Mouse (Mus musculus) heart, embryonic 14.5 days (tissue): ENCODE measurements around the gene Ikbke. TPM values are rescaled to one million over a fixed set of nuclear protein-coding genes. Genes with fewer than 3 reads are reported as not detected.

Source experiments
- ATAC-seq: fragments of 200-750 bp; cut with Nextera tagmentation; 2 replicates; pipeline ENCODE4 v1.8.0; 2017; ENCODE audit warnings: low read depth, moderate TSS enrichment; ENCODE audit not compliant: insufficient number of reproducible peaks, insufficient read depth, low FRiP score
- H3K27ac ChIP-seq, 2 experiments: fragments of 200-500 bp in 1 of 2; fragments of 300-500 bp in 1 of 2; sonication (generic) in 1 of 2; replicated peaks in 1 of 2; 2 replicates each; pipeline ENCODE4 v1.5.1; 2012 to 2014; ENCODE audit warnings: low read depth in 2 of 2, low read length in 2 of 2, control low read depth in 1 of 2, mild to moderate bottlenecking in 1 of 2, mixed read lengths in 1 of 2; ENCODE audit not compliant: control insufficient read depth in 1 of 2, insufficient read depth in 1 of 2
- H3K27me3 ChIP-seq: fragments of 300-500 bp; sonication (generic); 2 replicates; pipeline ENCODE4 v1.6.1; 2014; ENCODE audit warnings: mild to moderate bottlenecking, low read length, control low read depth; ENCODE audit not compliant: control insufficient read depth, insufficient read depth
- H3K36me3 ChIP-seq: fragments of 300-500 bp; sonication (generic); 2 replicates; pipeline ENCODE4 v1.6.1; 2014; ENCODE audit warnings: mild to moderate bottlenecking, control low read depth, low read length, mixed read lengths; ENCODE audit not compliant: control insufficient read depth, insufficient read depth
- H3K4me1 ChIP-seq, 2 experiments: fragments of 200-500 bp in 1 of 2; fragments of 300-500 bp in 1 of 2; sonication (generic) in 1 of 2; 2 replicates each; pipeline ENCODE4 v1.6.1; 2012 to 2014; ENCODE audit warnings: low read length in 2 of 2, control low read depth in 1 of 2, mixed read lengths in 1 of 2; ENCODE audit not compliant: control insufficient read depth in 2 of 2, insufficient read depth in 2 of 2
- H3K4me2 ChIP-seq: fragments of 300-500 bp; sonication (generic); 2 replicates; pipeline ENCODE4 v1.6.1; 2014; ENCODE audit warnings: mild to moderate bottlenecking, low read length
- H3K4me3 ChIP-seq, 2 experiments: fragments of 200-500 bp in 1 of 2; fragments of 300-500 bp in 1 of 2; sonication (generic) in 1 of 2; 2 replicates each; pipeline ENCODE4 v1.5.1; 2012 to 2014; ENCODE audit warnings: low read length in 2 of 2, mild to moderate bottlenecking in 2 of 2, control low read depth in 1 of 2, low read depth in 1 of 2, moderate library complexity in 1 of 2; ENCODE audit not compliant: control insufficient read depth in 1 of 2, insufficient read depth in 1 of 2
- H3K9ac ChIP-seq: fragments of 300-500 bp; sonication (generic); 2 replicates; pipeline ENCODE4 v1.6.1; 2014; ENCODE audit warnings: mild to moderate bottlenecking, low read length
- H3K9me3 ChIP-seq: fragments of 300-500 bp; sonication (generic); 2 replicates; pipeline ENCODE4 v1.6.1; 2016; ENCODE audit warnings: low read length, control low read depth; ENCODE audit not compliant: control insufficient read depth
- WGBS: fragments of 180-500 bp; shearing (Covaris S2); extraction: QIAGEN DNeasy Blood & Tissue Kit; methylation state at CpG from one replicate; pipeline ENCODE4 v1.1.7; 2014; 5-methylcytosine and 5-hydroxymethylcytosine counted together
- polyA plus RNA-seq: library from polyadenylated mRNA; unstranded; fragments of >200 nt; fragmentation: Nextera tagmentation; extraction: Ambion mirVana; gene quantifications from 2 replicates; pipeline ENCODE4 v1.2.1, GENCODE M21; 2014

Ikbke gene
- polyA plus RNA-seq, 1 experiment from 2014 or later = 2.6 TPM

- WGBS = 66% methylated on average over 2 of the region's 2 CpGs
- H3K27ac ChIP-seq = 0 out of 4 replicates have a peak overlapping the region, but pooled peaks of 1 of the 2 experiments have one; percentile 24
- no peak overlapping the region for H3K4me2 ChIP-seq
- no peak overlapping the region; the same call in 1 of the 2 replicates for H3K9ac ChIP-seq
- no peak overlapping the region for H3K4me3 ChIP-seq
- peaks cover 19 to 35% of the 10 kb centered on the region in 2 experiments for H3K4me1 ChIP-seq
- H3K9me3 ChIP-seq = no peaks in the 10 kb centered on the region
- no peaks in the 10 kb centered on the region for H3K27me3 ChIP-seq
- ATAC-seq = no peak
- H3K36me3 ChIP-seq = peaks cover 76% of the 10 kb centered on the region
Measured at GRCm38 (mm10) chr1:131293922-131294250, 14.5 kb upstream of the Ikbke start.

DNA sequence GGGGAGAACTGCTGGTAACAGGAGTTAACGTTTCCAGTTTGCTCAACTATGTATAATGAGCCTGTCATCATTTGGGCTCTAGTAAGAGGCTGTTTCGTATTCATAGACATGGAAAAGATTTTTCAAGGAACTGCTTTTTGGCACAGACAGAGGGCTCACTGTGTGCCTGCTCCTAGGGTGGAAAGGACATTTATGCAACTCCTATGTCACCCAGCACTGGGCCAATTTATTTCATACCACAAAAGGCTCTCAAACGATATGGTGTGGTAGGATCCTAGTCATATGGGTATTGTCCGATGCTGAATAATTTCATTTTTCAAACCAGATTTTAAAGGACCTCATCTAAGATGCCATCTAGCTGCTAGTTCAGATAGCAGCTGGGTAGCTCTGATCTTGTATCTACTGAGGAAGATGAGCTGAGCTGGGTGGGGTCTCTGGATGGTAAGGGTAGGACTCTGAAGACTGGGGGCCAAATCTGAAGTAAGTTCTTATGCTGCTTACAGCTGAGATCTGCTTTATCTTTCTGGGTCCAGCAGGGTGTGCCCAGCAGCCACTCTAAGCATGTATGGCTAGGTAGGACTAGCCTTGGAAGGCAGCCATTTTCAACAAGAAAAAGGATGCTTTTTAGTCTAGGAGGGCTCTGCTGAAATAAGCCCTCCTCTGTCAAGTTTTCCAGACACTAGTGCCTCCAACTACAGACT, 14.0 kb upstream of the Ikbke start:
- Histone ChIP-seq H3K36me3 (peaks cover 77% of the 10 kb centered on the region), H3K4me2 (no peak overlapping the region), H3K4me3 (no peak overlapping the region), H3K27ac (no peak overlapping the region), H3K9ac (no peak overlapping the region), H3K9me3 (no peaks in the 10 kb centered on the region), H3K27me3 (no peaks in the 10 kb centered on the region), H3K4me1 (peaks cover 20 to 35% of the 10 kb centered on the region in 2 experiments)
- no peak for ATAC-seq
- 88% methylated on average over 4 of the region's 4 CpGs for WGBS

- Histone ChIP-seq H3K4me1 (peaks cover 10 to 19% of the 10 kb centered on the region in 2 experiments), H3K9me3 (no peaks in the 10 kb centered on the region), H3K9ac (no peak overlapping the region), H3K4me2 (no peak overlapping the region), H3K27me3 (no peaks in the 10 kb centered on the region), H3K27ac (no peak overlapping the region), H3K36me3 (peaks cover 72% of the 10 kb centered on the region), H3K4me3 (no peak overlapping the region)
- WGBS = 53% methylated on average over 2 of the region's 2 CpGs
- no peak for ATAC-seq
Measured at GRCm38 (mm10) chr1:131290648-131291047, 11.2 kb upstream of the Ikbke start.

GRCm38 (mm10) chr1:131288938-131289337, 9.5 kb upstream of the Ikbke start:
- Histone ChIP-seq H3K4me1 (peaks cover 4% of the 10 kb centered on the region in 2 experiments; a peak in 3 of 4 replicates), H3K4me2 (no peak overlapping the region), H3K4me3 (no peak overlapping the region), H3K27ac (no peak overlapping the region), H3K36me3 (peaks cover 66% of the 10 kb centered on the region), H3K9me3 (no peaks in the 10 kb centered on the region), H3K9ac (no peak overlapping the region), H3K27me3 (no peaks in the 10 kb centered on the region)
- 71% methylated on average over 6 of the region's 6 CpGs for WGBS
- ATAC-seq = no peak

- no peaks in the 10 kb centered on the region for H3K9me3 ChIP-seq
- no peak overlapping the region; a peak in 1 of 4 replicates for H3K27ac ChIP-seq
- no peak for ATAC-seq
- H3K36me3 ChIP-seq = peaks cover 52% of the 10 kb centered on the region
- no peak overlapping the region for H3K4me2 ChIP-seq
- WGBS = 50% methylated on average over 2 of the region's 2 CpGs
- H3K4me3 ChIP-seq = no peak overlapping the region
- H3K27me3 ChIP-seq = no peaks in the 10 kb centered on the region
- H3K9ac ChIP-seq = no peak overlapping the region
- H3K4me1 ChIP-seq = peaks cover 4 to 5% of the 10 kb centered on the region in 2 experiments; a peak in 3 of 4 replicates
Measured at GRCm38 (mm10) chr1:131287267-131287666, 7.9 kb upstream of the Ikbke start.

DNA sequence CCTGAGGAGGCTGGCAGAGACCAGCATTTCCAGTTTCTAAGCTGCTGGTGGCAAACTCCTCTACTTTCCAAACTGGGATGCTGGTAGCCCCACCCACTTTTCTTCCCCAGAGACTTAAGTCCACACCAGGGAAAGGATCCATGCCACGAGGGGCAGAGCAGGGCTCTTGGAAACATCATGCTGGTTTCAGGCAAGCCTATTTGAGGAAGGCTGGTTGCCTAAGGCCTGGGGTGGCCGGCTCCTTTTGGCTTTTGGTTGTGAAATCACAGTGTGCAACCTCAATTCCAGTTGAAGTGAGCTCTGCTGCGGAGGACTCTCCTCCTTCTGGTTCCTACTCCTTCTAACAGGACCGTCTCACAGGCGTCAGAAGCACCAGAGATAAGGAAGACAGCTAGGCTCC, 7.4 kb upstream of the Ikbke start:
- Histone ChIP-seq H3K4me2 (no peak overlapping the region), H3K27ac (no peak overlapping the region), H3K4me1 (peaks cover 4 to 6% of the 10 kb centered on the region in 2 experiments; a peak in 3 of 4 replicates), H3K36me3 (peaks cover 48% of the 10 kb centered on the region), H3K4me3 (no peak overlapping the region), H3K9me3 (no peaks in the 10 kb centered on the region), H3K9ac (no peak overlapping the region), H3K27me3 (no peaks in the 10 kb centered on the region)
- ATAC-seq = no peak
- WGBS = 32% methylated on average over 5 of the region's 5 CpGs

DNA sequence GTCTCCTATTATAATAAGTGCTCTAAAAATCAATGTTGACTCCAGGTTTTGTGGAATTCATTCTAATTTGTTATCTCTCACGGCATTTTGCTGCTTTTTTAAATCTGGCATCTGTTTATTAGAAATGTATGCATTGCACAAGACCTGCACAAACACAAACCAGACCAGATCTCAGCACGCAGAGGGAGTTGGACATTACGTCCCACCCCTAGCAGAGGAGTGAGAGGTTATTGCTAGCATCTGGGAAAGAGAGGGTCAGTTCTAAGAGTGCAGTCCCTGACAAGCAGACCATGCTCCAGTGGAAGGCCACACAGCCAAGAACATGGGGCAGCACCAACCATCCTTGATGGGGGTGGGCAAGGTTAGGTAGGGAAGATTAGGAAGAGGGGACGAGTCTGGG, 5.2 kb upstream of the Ikbke start:
- H3K9me3 ChIP-seq = no peaks in the 10 kb centered on the region
- no peaks in the 10 kb centered on the region for H3K27me3 ChIP-seq
- 83% methylated on average over 4 of the region's 4 CpGs for WGBS
- peaks cover 38% of the 10 kb centered on the region for H3K36me3 ChIP-seq
- no peak overlapping the region for H3K4me2 ChIP-seq
- H3K4me1 ChIP-seq = peaks cover 7 to 13% of the 10 kb centered on the region in 2 experiments; a peak in 3 of 4 replicates
- no peak for ATAC-seq
- no peak overlapping the region for H3K9ac ChIP-seq
- H3K4me3 ChIP-seq = no peak overlapping the region
- no peak overlapping the region for H3K27ac ChIP-seq

GRCm38 (mm10) chr1:131284167-131284566, 4.8 kb upstream of the Ikbke start:
- WGBS = 85% methylated on average over 1 of the region's 1 CpGs
- Histone ChIP-seq H3K9me3 (no peaks in the 10 kb centered on the region), H3K4me1 (peaks cover 8 to 17% of the 10 kb centered on the region in 2 experiments; a peak in 3 of 4 replicates), H3K4me2 (no peak overlapping the region), H3K36me3 (peaks cover 33% of the 10 kb centered on the region), H3K27ac (no peak overlapping the region), H3K4me3 (no peak overlapping the region), H3K9ac (no peak overlapping the region), H3K27me3 (no peaks in the 10 kb centered on the region)
- no peak for ATAC-seq
